Mouse (Mus musculus): Measurements from ENCODE around the gene Cmbl.

DNA sequence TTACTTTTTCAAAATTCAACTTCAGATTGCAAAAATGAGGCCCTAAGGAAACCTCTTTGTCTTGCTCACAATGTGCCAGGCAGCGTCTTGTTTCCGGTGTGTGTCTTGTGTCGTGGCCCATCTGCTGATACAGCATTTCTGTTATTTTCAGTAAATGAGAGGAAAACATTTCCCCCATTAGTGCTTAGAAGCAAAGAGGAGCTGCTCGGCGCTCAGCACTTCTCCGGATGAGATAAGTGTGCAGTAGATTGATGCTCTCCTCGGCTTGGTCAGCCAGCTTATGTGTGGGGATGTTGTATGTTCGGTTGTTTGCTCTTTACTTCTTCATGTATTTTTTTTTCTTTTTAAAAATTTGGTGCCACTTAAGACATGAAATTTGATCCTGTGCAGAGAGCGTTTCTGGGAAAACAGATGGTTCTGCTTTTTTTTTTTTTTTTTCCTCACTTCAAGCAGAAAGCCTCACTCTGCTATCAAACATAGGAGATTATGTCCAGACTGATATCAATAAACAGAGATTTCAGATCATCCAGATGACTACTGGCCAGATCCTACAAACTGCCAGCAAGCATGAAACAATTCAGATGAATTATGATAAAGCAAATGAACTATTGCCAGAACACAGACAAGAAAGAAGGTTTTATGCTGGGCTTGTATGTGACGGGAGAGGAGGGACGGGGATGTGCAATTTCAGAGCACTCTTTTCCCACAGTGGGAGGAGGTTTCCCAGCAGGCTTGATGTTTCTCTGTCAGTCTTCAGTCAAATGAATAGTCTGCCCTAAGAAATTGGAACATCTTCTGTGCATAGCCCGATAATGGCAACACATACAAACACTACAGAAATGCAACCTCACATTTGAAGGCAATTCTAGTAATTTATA lies 62.3 kb downstream of the Cmbl start:
- TF ChIP-seq GATA1 (IDR thresholded peaks at IDR 0.05; ENCODE audit: borderline replicate concordance, low read length) (no peak), FLI1 (IDR thresholded peaks at IDR 0.05; ENCODE audit: low read length) (no peak)
